Mouse (Mus musculus) CH12.LX (cell line): ENCODE results near the gene Cdh13. TPM values are rescaled to one million over a fixed set of nuclear protein-coding genes. Genes with fewer than 3 reads are reported as not detected.

Source experiments
- DNase-seq: peaks from one replicate; pipeline ENCODE4 v3.0.0-alpha.2; 2013; ENCODE audit errors: extremely low read depth
- H3K27ac ChIP-seq: 2 replicates; pipeline ENCODE4 v1.5.1; 2012; ENCODE audit warnings: low read depth, mild to moderate bottlenecking, control low read depth, moderate library complexity; ENCODE audit not compliant: insufficient read depth
- H3K27me3 ChIP-seq: replicated peaks from 2 replicates; pipeline ENCODE3; 2012; ENCODE audit warnings: inconsistent platforms
- H3K36me3 ChIP-seq, 2 experiments: replicated peaks in 1 of 2; 2 replicates each; pipeline versions ENCODE3 to v1.6.1; 2012; ENCODE audit warnings: inconsistent platforms in 1 of 2, low read length in 1 of 2, mild to moderate bottlenecking in 1 of 2, mixed read lengths in 1 of 2, moderate library complexity in 1 of 2; ENCODE audit not compliant: control insufficient read depth in 1 of 2, insufficient read depth in 1 of 2
- H3K4me1 ChIP-seq, 2 experiments: 2 replicates each; pipeline ENCODE4 v1.6.1; 2012; ENCODE audit warnings: inconsistent platforms in 1 of 2, moderate library complexity in 1 of 2; ENCODE audit not compliant: insufficient read depth in 2 of 2, control insufficient read depth in 1 of 2
- H3K4me2 ChIP-seq: 2 replicates; pipeline ENCODE4 v1.6.1; 2012; ENCODE audit warnings: low read depth, mild to moderate bottlenecking, control low read depth; ENCODE audit not compliant: poor library complexity, insufficient read depth, severe bottlenecking
- H3K4me3 ChIP-seq, 3 experiments: fragments of 150-350 bp in 1 of 3; sonication (generic) in 1 of 3; replicated peaks in 1 of 3; 2 replicates each; pipeline versions ENCODE3 to v1.5.1; 2011 to 2012; ENCODE audit warnings: low read depth in 2 of 3, low read length in 2 of 3, mild to moderate bottlenecking in 2 of 3, moderate library complexity in 2 of 3, control low read depth in 1 of 3, improper control_type of control experiment in 1 of 3, inconsistent platforms in 1 of 3, mixed read lengths in 1 of 3; ENCODE audit not compliant: poor library complexity in 1 of 3
- H3K79me2 ChIP-seq: replicated peaks from 2 replicates; pipeline ENCODE4 v1.6.1; 2012; ENCODE audit warnings: mild to moderate bottlenecking, moderate library complexity; ENCODE audit not compliant: control insufficient read depth, poor library complexity, insufficient read depth, severe bottlenecking; ENCODE audit errors: extremely low read depth
- H3K9ac ChIP-seq: 2 replicates; pipeline ENCODE4 v1.6.1; 2012; ENCODE audit warnings: low read depth, mild to moderate bottlenecking, control low read depth, moderate library complexity; ENCODE audit not compliant: insufficient read depth
- H3K9me3 ChIP-seq: replicated peaks from 2 replicates; pipeline ENCODE3; 2012; ENCODE audit warnings: low read length, inconsistent platforms, mixed read lengths
- CTCF ChIP-seq, 2 experiments: IDR thresholded peaks in 1 of 2; conservative IDR thresholded peaks in 1 of 2; 2 replicates each; pipeline ENCODE4 v1.5.1; 2011 to 2012; ENCODE audit warnings: low read depth in 2 of 2, low read length in 2 of 2, improper control_type of control experiment in 1 of 2, inconsistent platforms in 1 of 2, mild to moderate bottlenecking in 1 of 2, moderate library complexity in 1 of 2
- E2F4 ChIP-seq: IDR thresholded peaks from 2 replicates; pipeline ENCODE4 v1.6.1; 2011; ENCODE audit warnings: low read depth, low read length, improper control_type of control experiment; ENCODE audit not compliant: insufficient replicate concordance
- IRF4 ChIP-seq: IDR thresholded peaks from 2 replicates; pipeline ENCODE4 v1.6.1; 2014; ENCODE audit warnings: low read depth, mild to moderate bottlenecking, inconsistent platforms, low read length, improper control_type of control experiment
- NRF1 ChIP-seq: IDR thresholded peaks from 2 replicates; pipeline ENCODE4 v1.6.1; 2014; ENCODE audit warnings: low read depth, mild to moderate bottlenecking, inconsistent platforms, low read length, improper control_type of control experiment, moderate library complexity
- PAX5 ChIP-seq: IDR thresholded peaks from 2 replicates; pipeline ENCODE4 v1.6.1; 2012; ENCODE audit warnings: low read length, inconsistent platforms, mixed read lengths
- POLR2A ChIP-seq: IDR thresholded peaks from 2 replicates; pipeline ENCODE4 v1.6.1; 2011; ENCODE audit warnings: low read depth, mild to moderate bottlenecking, improper control_type of control experiment, low read length
- POLR2AphosphoS2 ChIP-seq: IDR thresholded peaks from 2 replicates; pipeline ENCODE4 v1.6.1; 2011; ENCODE audit warnings: low read depth, low read length, improper control_type of control experiment
- SMC3 ChIP-seq: IDR thresholded peaks from 2 replicates; pipeline ENCODE4 v1.6.1; 2011; ENCODE audit warnings: low read depth, low read length, improper control_type of control experiment
- TBP ChIP-seq: conservative IDR thresholded peaks from 2 replicates; pipeline ENCODE4 v1.6.1; 2011; ENCODE audit warnings: low read depth, low read length, improper control_type of control experiment
- TCF12 ChIP-seq: IDR thresholded peaks from 2 replicates; pipeline ENCODE4 v1.6.1; 2014; ENCODE audit warnings: low read depth, mild to moderate bottlenecking, inconsistent platforms, low read length, improper control_type of control experiment
- USF2 ChIP-seq: conservative IDR thresholded peaks from 2 replicates; pipeline ENCODE4 v1.6.1; 2011; ENCODE audit warnings: low read depth, low read length, improper control_type of control experiment
- ZKSCAN1 ChIP-seq: IDR thresholded peaks from 2 replicates; pipeline ENCODE4 v1.6.1; 2012; ENCODE audit warnings: low read depth, inconsistent platforms, low read length, improper control_type of control experiment, borderline replicate concordance
- ZNF384 ChIP-seq: IDR thresholded peaks from 2 replicates; pipeline ENCODE4 v1.6.1; 2012; ENCODE audit warnings: low read depth, low read length, improper control_type of control experiment, inconsistent platforms
- dilution Hi-C: fragments of 300-500 bp; cut with MboI; formaldehyde crosslinking; loops from 2 replicates; pipeline ENCODE4 v1.14.3; 2020; ENCODE audit warnings: low sequenced_read_pairs; ENCODE audit not compliant: extremely low pct_unique_long_range_greater_than_20kb, extremely low pct_ligation_motif_present
- in situ Hi-C: fragments of 300-500 bp; cut with MboI; formaldehyde crosslinking; loops from 3 replicates; pipeline ENCODE4 v1.14.3; 2019; ENCODE audit warnings: low sequenced_read_pairs, low pct_ligation_motif_present, low pct_unique_long_range_greater_than_20kb, mixed read lengths
- polyA plus RNA-seq: library from polyadenylated mRNA; unstranded; fragments of >175 nt; gene quantifications from 2 replicates; pipeline ENCODE4 v1.2.1, GENCODE M21; 2012; ENCODE audit warnings: low read depth; ENCODE audit not compliant: insufficient read length
- total RNA-seq, 2 experiments: library from RNA; depleted of rRNA; stranded (reverse); fragments of 300-350 nt in 1 of 2; fragments of >200 nt in 1 of 2; gene quantifications; 2 replicates each; pipeline ENCODE4 v1.2.3; 2012 to 2014

Gene Cdh13
- total and polyA plus RNA-seq, 3 experiments, result not detected

DNA sequence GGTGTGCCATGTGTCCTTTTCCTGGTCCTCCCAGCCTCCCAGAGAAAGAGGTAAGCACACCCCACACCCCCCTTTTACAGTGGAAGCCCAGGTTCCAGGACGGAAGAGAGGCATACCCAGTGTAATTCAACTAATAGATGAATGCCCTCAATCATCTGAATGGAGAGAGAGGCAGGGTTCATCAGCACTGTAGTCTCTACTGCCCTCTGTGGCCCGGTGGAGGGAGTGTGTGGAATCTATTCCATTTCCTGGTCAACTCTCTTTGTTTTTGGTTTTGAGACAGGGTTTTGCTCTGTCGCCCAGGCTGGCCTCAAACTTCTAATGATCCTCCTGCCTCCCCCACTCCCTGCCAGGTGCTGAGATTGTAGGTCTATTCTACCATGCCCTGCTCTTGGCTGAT is 159.8 kb downstream of the Cdh13 start:
- H3K9ac ChIP-seq, result no peak overlapping the region
- no peak overlapping the region for H3K4me3 ChIP-seq
- DNase-seq, result no peak
- H3K4me2 ChIP-seq, result no peak overlapping the region
- dilution Hi-C loops, result no loop called here
- H3K9me3 ChIP-seq, result peaks cover 77% of the 10 kb centered on the region
- no peaks in the 10 kb centered on the region for H3K79me2 ChIP-seq
- no peaks in the 10 kb centered on the region for H3K4me1 ChIP-seq
- in situ Hi-C loops, result no loop called here
- no peaks in the 10 kb centered on the region for H3K27me3 ChIP-seq
- no peak for TF ChIP-seq ZKSCAN1
- TF ChIP-seq, all 38 proteins: peak for 0
- no peaks in the 10 kb centered on the region for H3K36me3 ChIP-seq
- H3K27ac ChIP-seq, result no peak overlapping the region

DNA sequence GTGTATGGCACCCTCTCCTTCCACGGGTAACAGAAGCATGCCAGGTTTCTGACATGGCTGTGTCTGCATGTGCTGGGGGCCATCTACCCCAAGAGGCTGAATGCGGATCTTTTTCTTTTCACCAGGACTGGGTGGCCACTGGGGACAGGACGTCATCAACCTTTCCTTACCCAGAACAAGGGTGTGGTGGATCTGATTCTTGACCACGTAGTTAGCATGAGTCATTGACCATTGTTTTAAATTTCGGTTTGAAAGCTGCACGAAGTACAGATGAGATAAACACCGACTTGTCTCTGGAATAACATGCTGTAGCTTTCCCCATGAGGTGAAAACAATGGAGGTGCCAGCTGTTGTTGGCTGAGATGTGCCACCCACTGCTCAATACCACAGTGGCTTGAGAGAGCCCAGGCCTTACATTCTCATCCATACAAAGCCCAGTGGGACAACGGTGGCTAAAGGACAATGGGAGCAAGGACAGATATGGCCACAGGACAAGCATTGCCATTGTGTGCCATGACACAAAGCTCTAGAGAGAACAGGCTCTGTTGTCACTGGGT is 161.2 kb downstream of the Cdh13 start:
- Histone ChIP-seq H3K27ac (no peak overlapping the region), H3K36me3 (no peaks in the 10 kb centered on the region), H3K9ac (no peak overlapping the region), H3K9me3 (peaks cover 81% of the 10 kb centered on the region), H3K79me2 (no peaks in the 10 kb centered on the region), H3K4me3 (no peak overlapping the region), H3K27me3 (no peaks in the 10 kb centered on the region), H3K4me2 (no peak overlapping the region), H3K4me1 (no peaks in the 10 kb centered on the region)
- dilution Hi-C loops (no loop called here), in situ Hi-C loops (no loop called here)
- TF ChIP-seq PAX5 (no peak), E2F4 (no peak), SMC3 (no peak), TBP (no peak), USF2 (no peak), POLR2AphosphoS2 (no peak), IRF4 (no peak), TCF12 (no peak)
- DNase-seq, result no peak

DNA sequence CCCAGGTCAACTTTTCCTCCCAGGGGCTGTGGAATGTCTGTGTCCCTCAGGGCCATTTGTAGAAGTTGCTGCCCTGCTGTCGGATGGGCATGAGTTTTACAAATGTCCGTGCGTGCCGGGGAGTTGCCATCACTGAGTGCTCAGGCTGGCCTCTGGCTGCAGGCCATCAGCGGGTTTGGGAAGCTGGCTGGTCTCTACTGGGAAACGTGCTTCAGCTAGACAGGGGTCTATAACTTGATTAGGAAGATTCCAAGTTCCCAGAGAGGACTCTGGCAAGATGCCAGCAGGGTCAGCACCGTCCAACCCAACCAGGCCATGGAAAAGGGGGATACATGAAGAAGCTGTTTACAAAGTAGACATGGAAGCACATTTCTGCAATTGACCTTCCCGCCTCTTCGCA is 163.0 kb downstream of the Cdh13 start:
- no peak for TF ChIP-seq NRF1
- TF ChIP-seq CTCF (conservative IDR thresholded peaks at IDR 0.05 in 1 of 2, IDR thresholded peaks at IDR 0.05 in 1 of 2; ENCODE audit: low read depth in 2 of 2, low read length in 2 of 2), result no peak
- no peak for TF ChIP-seq TBP
- TF ChIP-seq ZKSCAN1, result no peak
- TF ChIP-seq ZNF384, result no peak
- TF ChIP-seq POLR2A, result no peak
- Histone ChIP-seq H3K9ac (no peak overlapping the region), H3K9me3 (peaks cover 83% of the 10 kb centered on the region), H3K4me1 (no peaks in the 10 kb centered on the region), H3K27ac (no peak overlapping the region), H3K4me2 (no peak overlapping the region), H3K79me2 (no peaks in the 10 kb centered on the region), H3K27me3 (no peaks in the 10 kb centered on the region), H3K36me3 (no peaks in the 10 kb centered on the region), H3K4me3 (no peak overlapping the region)
- no peak for DNase-seq
- in situ Hi-C loops (no loop called here), dilution Hi-C loops (no loop called here)
